Mouse (Mus musculus): ENCODE data around the gene Atp11b. TPM values are rescaled to one million over a fixed set of nuclear protein-coding genes. Genes with fewer than 3 reads are reported as not detected.

The Atp11b gene
- polyA plus RNA-seq, 1 experiment from 2014 or later = 27.3 TPM

DNA sequence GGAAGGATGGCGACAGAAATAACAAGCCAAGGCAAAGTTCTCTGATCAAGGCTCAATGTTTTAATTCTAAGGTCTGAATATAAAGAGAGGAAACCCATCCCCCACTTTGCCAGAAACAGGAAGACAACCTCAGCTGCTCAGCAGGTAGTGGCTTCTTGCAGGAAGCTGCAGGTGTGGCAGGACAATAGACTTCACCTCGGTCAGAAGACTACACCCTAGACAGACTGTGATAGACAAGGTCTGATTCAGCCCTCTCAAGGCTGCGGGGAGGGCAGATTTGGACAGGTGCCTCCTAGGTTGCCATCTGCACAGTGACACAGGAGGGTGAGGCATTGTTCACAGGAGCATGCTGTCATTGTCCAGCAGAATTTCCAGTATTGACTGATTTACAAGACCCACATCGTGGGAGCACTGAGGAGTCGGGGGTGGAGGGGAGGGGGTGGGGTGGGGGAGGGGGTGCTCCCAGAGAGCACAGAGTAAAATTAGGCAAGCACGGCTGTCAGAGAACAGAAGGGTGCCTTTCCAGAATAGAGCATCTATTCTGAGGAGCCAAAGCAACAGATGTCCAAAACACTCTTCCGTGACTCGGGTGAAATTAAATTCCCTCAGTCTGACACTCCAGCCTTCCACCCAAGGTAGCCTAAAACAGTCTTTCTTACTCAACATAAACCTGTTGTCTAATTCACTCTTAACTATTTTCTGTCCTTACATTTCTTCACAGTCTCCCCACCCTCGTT is 30.2 kb upstream of the Atp11b start:
- WGBS = 54% methylated on average over 9 of the region's 9 CpGs
- H3K9me3 ChIP-seq (ENCODE audit: control insufficient read depth) = no peaks in the 10 kb centered on the region
- no peak overlapping the region for H3K4me3 ChIP-seq (ENCODE audit: low read depth, low read length)
- no peaks in the 10 kb centered on the region for H3K4me1 ChIP-seq (replicated peaks; ENCODE audit: control insufficient read depth, insufficient read depth, low read length)
- H3K4me2 ChIP-seq (replicated peaks; ENCODE audit: low read depth) = no peak overlapping the region
- ATAC-seq = no peak
- H3K9ac ChIP-seq (ENCODE audit: low read depth, low read length) = no peak overlapping the region
- H3K27me3 ChIP-seq (replicated peaks; ENCODE audit: control insufficient read depth, insufficient read depth, low read length) = no peaks in the 10 kb centered on the region
- no peak overlapping the region for H3K27ac ChIP-seq (ENCODE audit: low read depth, low read length)
- H3K36me3 ChIP-seq (ENCODE audit: control insufficient read depth, insufficient read depth) = no peaks in the 10 kb centered on the region
- no peak for TF ChIP-seq CTCF (IDR thresholded peaks at IDR 0.05; ENCODE audit: low read depth)

DNA sequence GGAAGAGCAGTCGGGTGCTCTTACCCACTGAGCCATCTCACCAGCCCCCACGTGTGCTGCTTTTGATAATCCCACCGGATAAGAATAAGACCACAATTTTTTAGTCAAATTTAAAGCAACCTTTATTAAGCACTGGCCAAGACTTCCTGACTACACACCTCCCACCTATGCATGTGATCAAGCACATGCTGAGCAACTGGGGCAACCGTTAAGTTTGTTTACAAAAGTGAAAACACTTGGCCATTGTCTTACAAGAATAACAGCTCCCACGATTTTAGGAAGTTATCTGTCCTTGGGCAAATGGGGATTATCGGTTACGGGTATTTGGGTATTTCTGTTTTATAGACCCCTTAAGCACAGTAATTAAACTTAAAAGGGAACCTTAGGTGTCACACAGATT is 28.8 kb upstream of the Atp11b start:
- H3K27me3 ChIP-seq (replicated peaks; ENCODE audit: control insufficient read depth, insufficient read depth, low read length) = no peaks in the 10 kb centered on the region
- no peaks in the 10 kb centered on the region for H3K36me3 ChIP-seq (ENCODE audit: control insufficient read depth, insufficient read depth)
- no peak overlapping the region for H3K9ac ChIP-seq (ENCODE audit: low read depth, low read length)
- 0 out of 2 replicates have a peak, but pooled peaks cover under 1% of the 10 kb centered on the region for H3K9me3 ChIP-seq (ENCODE audit: control insufficient read depth)
- no peak for ATAC-seq
- H3K4me2 ChIP-seq (replicated peaks; ENCODE audit: low read depth) = no peak overlapping the region
- no peak overlapping the region for H3K4me3 ChIP-seq (ENCODE audit: low read depth, low read length)
- no peaks in the 10 kb centered on the region for H3K4me1 ChIP-seq (replicated peaks; ENCODE audit: control insufficient read depth, insufficient read depth, low read length)
- TF ChIP-seq CTCF (IDR thresholded peaks at IDR 0.05; ENCODE audit: low read depth) = no peak
- 64% methylated on average over 7 of the region's 7 CpGs for WGBS
- no peak overlapping the region for H3K27ac ChIP-seq (ENCODE audit: low read depth, low read length)

DNA sequence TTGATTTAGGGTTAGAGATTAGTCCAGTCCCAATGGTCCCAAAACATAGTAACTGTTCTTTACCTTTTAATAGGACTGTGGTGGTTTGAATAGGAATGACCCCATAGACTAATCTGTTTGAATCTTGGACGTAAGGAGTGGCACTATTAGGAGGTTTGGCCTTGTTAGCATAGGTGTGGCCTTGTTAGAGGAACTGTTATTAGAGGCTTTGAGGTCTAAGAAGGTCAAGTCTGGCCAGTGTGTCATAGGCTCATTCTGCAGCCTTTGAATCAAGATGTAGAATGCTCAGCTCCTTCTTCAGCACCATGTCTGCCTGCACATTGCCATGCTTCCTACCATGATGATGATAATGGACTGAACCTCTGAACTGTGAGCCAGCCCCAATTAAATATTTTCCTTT is 27.0 kb upstream of the Atp11b start:
- 43% methylated on average over 1 of the region's 1 CpGs for WGBS
- no peak overlapping the region for H3K9ac ChIP-seq (ENCODE audit: low read depth, low read length)
- no peaks in the 10 kb centered on the region for H3K36me3 ChIP-seq (ENCODE audit: control insufficient read depth, insufficient read depth)
- H3K4me3 ChIP-seq (ENCODE audit: low read depth, low read length) = no peak overlapping the region
- 0 out of 2 replicates have a peak, but pooled peaks cover 5% of the 10 kb centered on the region for H3K9me3 ChIP-seq (ENCODE audit: control insufficient read depth)
- no peak overlapping the region for H3K4me2 ChIP-seq (replicated peaks; ENCODE audit: low read depth)
- no peaks in the 10 kb centered on the region for H3K27me3 ChIP-seq (replicated peaks; ENCODE audit: control insufficient read depth, insufficient read depth, low read length)
- no peak overlapping the region for H3K27ac ChIP-seq (ENCODE audit: low read depth, low read length)
- H3K4me1 ChIP-seq (replicated peaks; ENCODE audit: control insufficient read depth, insufficient read depth, low read length) = no peaks in the 10 kb centered on the region
- no peak for TF ChIP-seq CTCF (IDR thresholded peaks at IDR 0.05; ENCODE audit: low read depth)
- no peak for ATAC-seq

DNA sequence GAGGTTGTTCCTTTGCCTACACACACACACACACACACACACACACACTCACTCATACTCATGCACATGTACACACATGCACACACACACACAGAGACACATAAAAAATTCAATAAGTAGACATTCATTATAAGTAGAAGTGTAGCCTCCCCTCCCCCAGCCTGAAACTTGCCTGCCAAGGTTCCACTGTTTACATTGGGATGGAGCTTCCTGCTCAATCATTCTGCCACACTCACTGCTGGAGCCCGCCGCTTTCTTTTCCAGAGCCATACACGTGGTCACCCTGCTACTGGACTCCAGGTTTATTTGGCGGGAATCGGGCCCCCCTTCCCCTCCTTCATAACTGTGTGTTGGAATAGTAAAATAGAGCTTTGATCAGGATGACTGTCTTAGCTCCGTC is 24.4 kb upstream of the Atp11b start:
- H3K9me3 ChIP-seq (ENCODE audit: control insufficient read depth) = 0 out of 2 replicates have a peak, but pooled peaks cover 5% of the 10 kb centered on the region
- H3K36me3 ChIP-seq (ENCODE audit: control insufficient read depth, insufficient read depth) = no peaks in the 10 kb centered on the region
- H3K9ac ChIP-seq (ENCODE audit: low read depth, low read length) = no peak overlapping the region
- H3K4me2 ChIP-seq (replicated peaks; ENCODE audit: low read depth) = no peak overlapping the region
- H3K4me3 ChIP-seq (ENCODE audit: low read depth, low read length) = no peak overlapping the region
- H3K27ac ChIP-seq (ENCODE audit: low read depth, low read length) = no peak overlapping the region
- peak; percentile 36; the same call in 1 of the 2 replicates for ATAC-seq
- 43% methylated on average over 6 of the region's 6 CpGs for WGBS
- no peak for TF ChIP-seq CTCF (IDR thresholded peaks at IDR 0.05; ENCODE audit: low read depth)
- H3K4me1 ChIP-seq (replicated peaks; ENCODE audit: control insufficient read depth, insufficient read depth, low read length) = no peaks in the 10 kb centered on the region
- no peaks in the 10 kb centered on the region for H3K27me3 ChIP-seq (replicated peaks; ENCODE audit: control insufficient read depth, insufficient read depth, low read length)

DNA sequence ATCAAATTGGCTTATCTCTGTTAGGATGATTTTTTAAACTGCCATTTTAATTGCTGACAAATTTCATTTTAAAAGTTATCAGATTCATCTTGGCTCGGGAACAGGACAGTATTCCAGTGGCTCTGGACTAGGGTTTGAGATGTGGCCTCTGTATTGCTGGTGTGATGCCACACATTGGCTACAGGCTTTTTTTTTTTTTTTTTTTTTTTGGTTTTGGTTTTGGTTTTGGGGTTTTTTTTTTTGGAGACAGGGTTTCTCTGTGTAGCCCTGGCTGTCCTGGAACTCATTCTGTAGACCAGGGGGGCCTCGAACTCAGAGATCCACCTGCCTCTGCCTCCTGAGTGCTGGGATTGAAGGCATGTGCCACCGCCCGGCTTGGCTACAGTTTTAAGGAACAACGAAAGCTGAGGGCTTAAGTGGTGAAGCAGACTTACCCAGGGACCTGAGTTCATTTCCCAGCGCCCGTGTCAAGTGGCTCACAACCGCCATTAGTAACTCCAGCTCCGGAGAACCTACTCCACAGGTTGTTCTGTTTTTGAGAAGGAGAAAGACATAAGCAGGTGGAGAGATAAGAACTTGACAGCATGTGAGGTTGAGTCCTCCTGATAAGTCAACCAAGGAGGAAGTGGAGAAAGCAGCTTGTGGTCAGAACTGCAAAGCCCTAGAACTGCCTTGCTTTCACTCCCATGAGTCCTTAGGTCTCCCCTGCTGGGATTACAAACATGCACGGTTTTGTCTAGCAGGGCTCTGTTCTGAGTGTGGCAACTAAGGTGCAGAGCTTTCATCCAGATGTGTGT is 21.7 kb upstream of the Atp11b start:
- no peak overlapping the region for H3K4me3 ChIP-seq (ENCODE audit: low read depth, low read length)
- H3K9me3 ChIP-seq (ENCODE audit: control insufficient read depth) = 0 out of 2 replicates have a peak, but pooled peaks cover 5% of the 10 kb centered on the region
- no peaks in the 10 kb centered on the region for H3K36me3 ChIP-seq (ENCODE audit: control insufficient read depth, insufficient read depth)
- no peaks in the 10 kb centered on the region for H3K27me3 ChIP-seq (replicated peaks; ENCODE audit: control insufficient read depth, insufficient read depth, low read length)
- no peak overlapping the region for H3K4me2 ChIP-seq (replicated peaks; ENCODE audit: low read depth)
- H3K4me1 ChIP-seq (replicated peaks; ENCODE audit: control insufficient read depth, insufficient read depth, low read length) = no peaks in the 10 kb centered on the region
- 81% methylated on average over 10 of the region's 10 CpGs for WGBS
- no peak for ATAC-seq
- H3K9ac ChIP-seq (ENCODE audit: low read depth, low read length) = no peak overlapping the region
- H3K27ac ChIP-seq (ENCODE audit: low read depth, low read length) = no peak overlapping the region
- no peak for TF ChIP-seq CTCF (IDR thresholded peaks at IDR 0.05; ENCODE audit: low read depth)

DNA sequence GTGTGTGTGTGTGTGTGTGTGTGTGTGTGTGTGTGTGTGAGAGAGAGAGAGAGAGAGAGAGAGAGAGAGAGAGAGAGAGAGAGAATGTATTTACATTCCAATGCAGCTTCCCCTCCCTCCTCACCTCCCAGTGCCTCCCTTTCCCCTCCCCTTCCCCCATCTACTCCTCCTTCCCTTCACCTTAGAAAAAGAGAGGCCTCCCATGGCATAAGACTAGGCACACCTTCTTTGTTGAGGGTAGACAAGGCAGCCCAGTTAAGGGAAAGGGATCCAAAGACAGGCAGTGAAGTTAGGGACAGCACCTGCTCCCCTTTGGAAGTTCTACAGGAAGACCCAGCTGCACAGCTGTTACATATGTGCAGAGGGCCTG is 21.1 kb upstream of the Atp11b start:
- Histone ChIP-seq H3K4me3 (ENCODE audit: low read depth, low read length) (no peak overlapping the region), H3K36me3 (ENCODE audit: control insufficient read depth, insufficient read depth) (no peaks in the 10 kb centered on the region), H3K9ac (ENCODE audit: low read depth, low read length) (no peak overlapping the region), H3K27ac (ENCODE audit: low read depth, low read length) (no peak overlapping the region), H3K9me3 (ENCODE audit: control insufficient read depth) (0 out of 2 replicates have a peak, but pooled peaks cover 5% of the 10 kb centered on the region), H3K4me1 (replicated peaks; ENCODE audit: control insufficient read depth, insufficient read depth, low read length) (no peaks in the 10 kb centered on the region), H3K27me3 (replicated peaks; ENCODE audit: control insufficient read depth, insufficient read depth, low read length) (no peaks in the 10 kb centered on the region), H3K4me2 (replicated peaks; ENCODE audit: low read depth) (no peak overlapping the region)
- no peak for TF ChIP-seq CTCF (IDR thresholded peaks at IDR 0.05; ENCODE audit: low read depth)
- ATAC-seq = no peak
